ENCODE assay signal across 12 mouse cellular contexts in the genomic region with DNA sequence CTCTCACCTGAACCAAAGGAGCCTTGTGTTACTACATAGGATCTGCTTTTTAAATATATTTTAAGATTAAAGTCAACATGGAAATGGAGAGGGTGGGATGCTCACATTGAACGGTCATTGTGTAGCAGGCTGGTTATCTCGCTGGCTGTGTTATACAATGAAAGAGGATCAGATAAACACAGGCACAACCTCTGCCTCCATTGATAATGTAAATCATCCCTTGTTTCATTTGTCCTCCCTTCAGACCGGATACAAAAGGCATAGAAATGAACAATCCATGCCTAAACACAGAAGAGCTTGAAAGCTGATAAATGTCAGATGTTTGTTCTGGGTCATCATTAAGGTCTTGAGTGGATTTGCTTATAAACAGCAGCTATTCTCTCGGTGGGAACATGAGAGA.
"Had no signal": no experiment of that assay in that cellular context is flagged by ENCODE, and none has a peak within 500 bp of the region (broad histone marks: within the 10 kb centered on the region; RNA-seq: fewer than 3 reads in every experiment).

No protein-coding gene starts in this region.

- H3K4me3 ChIP-seq: kidney, embryonic 15.5 days; limb, embryonic 15.5 days; liver, embryonic 12.5 days; midbrain, embryonic 12.5 days had no signal

- ATAC-seq: intestine, embryonic 16.5 days; liver, embryonic 12.5 days; midbrain, embryonic 16.5 days had no signal

- H3K27me3 ChIP-seq: kidney, embryonic 15.5 days; limb, embryonic 15.5 days; liver, embryonic 12.5 days had no signal

- DNase-seq: kidney, adult 2 months; kidney, postnatal 25 days; lung, postnatal 4 days; right cerebral cortex, adult 18-20 months; right cerebral cortex, postnatal 25 days; thymus, postnatal 36 days had no signal

- H3K36me3 ChIP-seq: kidney, embryonic 15.5 days; limb, embryonic 15.5 days; liver, embryonic 12.5 days; midbrain, embryonic 12.5 days had no signal

- H3K4me2 ChIP-seq: kidney, embryonic 15.5 days; limb, embryonic 15.5 days; liver, embryonic 12.5 days; midbrain, embryonic 12.5 days had no signal

- H3K9ac ChIP-seq: kidney, embryonic 15.5 days; limb, embryonic 15.5 days; liver, embryonic 12.5 days; midbrain, embryonic 12.5 days had no signal

- H3K4me1 ChIP-seq: kidney, embryonic 15.5 days; limb, embryonic 15.5 days; liver, embryonic 12.5 days had no signal

- H3K9me3 ChIP-seq: kidney, embryonic 15.5 days; limb, embryonic 15.5 days; liver, embryonic 12.5 days; midbrain, embryonic 12.5 days had no signal

- H3K27ac ChIP-seq: kidney, embryonic 15.5 days; limb, embryonic 15.5 days; liver, embryonic 12.5 days; midbrain, embryonic 12.5 days had no signal
